Mouse (Mus musculus): ENCODE data around the gene Tet3. TPM values are rescaled to one million over a fixed set of nuclear protein-coding genes. Genes with fewer than 3 reads are reported as not detected.
A peak's percentile ranks its signal among the peaks of the same experiment; 100 is the strongest.
"Not testable (repeated sequence)": the region's sequence is repeated elsewhere in the genome, so short reads cannot be mapped to it uniquely, and the experiment has no call there.

Tet3 gene
- polyA plus RNA-seq, 1 experiment from 2014 or later = 11.4 TPM

DNA sequence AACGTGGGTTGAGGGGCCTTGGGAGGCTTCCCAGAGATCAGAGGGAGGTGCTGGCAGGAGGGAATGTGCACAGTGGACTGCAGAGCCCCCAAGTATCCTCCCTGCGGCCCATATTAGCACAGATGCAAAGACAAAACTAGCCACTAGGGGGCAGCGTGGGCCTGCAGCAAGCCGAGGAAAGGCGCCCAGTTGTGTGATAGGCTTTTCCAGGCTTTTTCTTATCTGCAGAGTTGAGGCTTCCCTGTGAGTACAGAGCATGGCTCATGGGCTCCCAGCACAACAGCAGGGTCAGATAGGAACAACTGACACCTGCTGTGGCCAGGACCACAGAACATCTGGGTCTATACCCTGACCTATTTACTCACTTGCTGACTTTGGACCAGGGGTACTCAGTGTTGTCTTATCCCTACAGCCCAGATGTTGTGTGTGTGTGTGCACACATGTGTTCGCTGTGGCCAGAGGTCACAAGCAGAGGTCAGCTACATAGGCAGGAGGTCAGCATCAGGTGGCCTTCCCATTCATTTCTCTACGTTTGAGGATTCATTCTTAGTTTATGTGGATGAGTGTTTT, 102.2 kb downstream of the Tet3 start:
- ATAC-seq (ENCODE audit: insufficient read depth) = peak; percentile 2; the same call in 1 of the 2 replicates
- H3K4me2 ChIP-seq = 0 out of 2 replicates have a peak overlapping the region, but pooled peaks have one; percentile 16
- 25% methylated on average over 7 of the region's 7 CpGs for WGBS (ENCODE audit: insufficient replicate concordance)
- H3K36me3 ChIP-seq (replicated peaks) = peaks cover 76% of the 10 kb centered on the region
- H3K9me3 ChIP-seq (replicated peaks) = no peaks in the 10 kb centered on the region
- H3K9ac ChIP-seq = no peak overlapping the region
- peaks cover 63% of the 10 kb centered on the region for H3K4me1 ChIP-seq (replicated peaks)
- no peak overlapping the region for H3K4me3 ChIP-seq (replicated peaks)
- H3K27me3 ChIP-seq = no peaks in the 10 kb centered on the region
- H3K27ac ChIP-seq (replicated peaks) = peak overlapping the region; percentile 98; the same call in 1 of the 2 replicates

- WGBS (ENCODE audit: insufficient replicate concordance) = 70% methylated on average over 9 of the region's 9 CpGs
- H3K27me3 ChIP-seq = no peaks in the 10 kb centered on the region
- peaks cover 71% of the 10 kb centered on the region for H3K36me3 ChIP-seq (replicated peaks)
- no peak overlapping the region for H3K4me3 ChIP-seq (replicated peaks)
- H3K9ac ChIP-seq = no peak overlapping the region
- no peak for ATAC-seq (ENCODE audit: insufficient read depth)
- H3K27ac ChIP-seq (replicated peaks) = peak overlapping the region; percentile 98
- H3K4me2 ChIP-seq = no peak overlapping the region
- H3K4me1 ChIP-seq (replicated peaks) = peaks cover 69% of the 10 kb centered on the region
- no peaks in the 10 kb centered on the region for H3K9me3 ChIP-seq (replicated peaks)
Measured at GRCm38 (mm10) chr6:83354856-83355781, 103.8 kb downstream of the Tet3 start.

- H3K9ac ChIP-seq = peak overlapping the region; percentile 96
- no peaks in the 10 kb centered on the region for H3K27me3 ChIP-seq
- peaks cover 83% of the 10 kb centered on the region for H3K4me1 ChIP-seq (replicated peaks)
- H3K36me3 ChIP-seq (replicated peaks) = peaks cover 54% of the 10 kb centered on the region
- no peak for ATAC-seq (ENCODE audit: insufficient read depth)
- peak overlapping the region; percentile 87 for H3K4me3 ChIP-seq (replicated peaks)
- peak overlapping the region; percentile 77 for H3K4me2 ChIP-seq
- 88% methylated on average over 24 of the region's 24 CpGs for WGBS (ENCODE audit: insufficient replicate concordance)
- peak overlapping the region; percentile 98 for H3K27ac ChIP-seq (replicated peaks)
- no peaks in the 10 kb centered on the region for H3K9me3 ChIP-seq (replicated peaks)
Measured at GRCm38 (mm10) chr6:83352666-83353410, 106.0 kb downstream of the Tet3 start.

DNA sequence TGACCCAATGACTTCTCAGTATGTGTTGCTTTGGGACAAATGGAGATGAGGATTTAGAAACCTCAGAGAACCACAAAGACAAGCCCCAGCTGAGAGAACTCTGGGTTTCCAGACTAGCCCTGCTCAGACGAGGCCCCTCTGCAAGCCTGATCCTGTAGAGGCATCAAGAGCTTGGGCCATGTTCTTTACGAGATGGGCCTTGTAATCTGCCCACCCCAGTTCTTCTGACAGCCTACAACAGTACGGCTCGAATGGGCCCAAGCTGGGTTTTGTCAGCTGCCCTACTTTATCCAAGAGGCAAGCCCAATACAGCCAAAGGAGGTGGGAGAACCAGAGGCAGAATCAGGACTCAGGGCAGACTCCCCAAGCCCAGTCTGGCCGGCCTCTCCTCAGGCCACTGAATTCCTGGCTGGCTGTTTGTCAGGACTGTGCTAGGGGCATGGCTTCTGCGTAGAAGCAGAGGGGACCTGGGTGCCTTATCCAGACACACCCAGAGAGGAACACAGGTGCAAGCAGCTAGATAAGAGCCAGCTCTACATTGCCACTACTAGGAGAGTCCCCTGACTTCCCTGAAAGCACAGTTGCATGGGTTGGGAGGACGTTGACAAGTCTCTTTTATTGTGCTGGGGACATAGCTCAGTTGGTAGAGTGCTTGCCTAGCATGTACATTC, 107.3 kb downstream of the Tet3 start:
- Histone ChIP-seq H3K36me3 (replicated peaks) (peaks cover 48% of the 10 kb centered on the region), H3K4me1 (replicated peaks) (peaks cover 78% of the 10 kb centered on the region), H3K9ac (peak overlapping the region; percentile 96), H3K27me3 (no peaks in the 10 kb centered on the region), H3K9me3 (replicated peaks) (no peaks in the 10 kb centered on the region), H3K27ac (replicated peaks) (peak overlapping the region; percentile 98), H3K4me2 (peak overlapping the region; percentile 77), H3K4me3 (replicated peaks) (peak overlapping the region; percentile 87)
- WGBS (ENCODE audit: insufficient replicate concordance) = 23% methylated on average over 7 of the region's 7 CpGs
- ATAC-seq (ENCODE audit: insufficient read depth) = peak; percentile 93

DNA sequence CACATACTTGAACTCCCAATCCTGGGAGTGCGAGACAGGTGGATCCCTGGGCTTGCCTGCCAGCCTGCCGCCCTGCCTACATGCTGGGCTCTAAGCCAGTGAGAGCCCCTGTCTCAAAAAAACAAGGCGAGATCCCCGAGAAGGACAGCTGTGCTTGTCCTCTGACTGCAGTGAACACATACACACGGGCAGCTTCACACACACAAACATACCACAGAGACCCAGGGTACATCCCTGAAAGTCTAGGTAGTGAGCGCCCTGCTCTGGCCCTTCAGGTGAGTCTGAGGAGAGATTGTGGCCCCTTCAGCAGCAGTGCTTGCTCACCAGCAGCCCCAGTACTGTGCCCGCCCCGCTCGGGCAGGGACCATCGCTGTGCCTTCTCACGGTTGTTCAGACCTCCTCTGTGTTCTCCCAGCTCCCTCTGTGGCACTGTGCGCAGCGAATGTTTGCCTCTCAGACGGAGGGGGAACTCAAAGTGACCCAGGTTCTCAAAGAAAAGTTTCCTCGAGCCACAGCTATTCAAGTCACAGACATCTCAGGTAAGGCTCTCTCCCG, 108.0 kb downstream of the Tet3 start:
- 70% methylated on average over 16 of the region's 16 CpGs for WGBS (ENCODE audit: insufficient replicate concordance)
- Histone ChIP-seq H3K9me3 (replicated peaks) (no peaks in the 10 kb centered on the region), H3K4me2 (peak overlapping the region; percentile 77), H3K4me3 (replicated peaks) (peak overlapping the region; percentile 87), H3K27me3 (no peaks in the 10 kb centered on the region), H3K27ac (replicated peaks) (peak overlapping the region; percentile 98), H3K4me1 (replicated peaks) (peaks cover 73% of the 10 kb centered on the region), H3K9ac (peak overlapping the region; percentile 96), H3K36me3 (replicated peaks) (peaks cover 46% of the 10 kb centered on the region)
- no peak for ATAC-seq (ENCODE audit: insufficient read depth)

DNA sequence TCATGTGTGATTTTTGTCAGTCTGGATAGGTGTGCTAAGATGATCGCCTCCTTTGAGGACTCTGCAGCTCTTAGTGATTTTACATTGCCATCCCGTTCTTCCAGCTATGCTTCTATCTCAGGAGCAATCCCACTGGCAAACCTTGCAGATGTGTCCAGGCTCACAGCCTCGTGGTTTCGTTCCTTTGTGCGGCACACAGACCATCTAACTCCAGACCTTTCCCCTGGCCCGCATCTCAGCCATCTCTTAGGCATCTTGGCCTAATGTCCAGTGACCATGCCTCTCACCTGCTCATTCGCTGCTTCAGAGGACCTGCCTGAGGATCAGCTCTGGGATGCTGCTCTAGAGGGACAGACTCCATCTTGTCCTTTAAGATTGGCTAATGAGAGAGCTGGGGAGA, 108.7 kb downstream of the Tet3 start:
- Histone ChIP-seq H3K4me2 (peak overlapping the region; percentile 77), H3K9me3 (replicated peaks) (no peaks in the 10 kb centered on the region), H3K27me3 (no peaks in the 10 kb centered on the region), H3K27ac (replicated peaks) (peak overlapping the region; percentile 98), H3K4me1 (replicated peaks) (peaks cover 66% of the 10 kb centered on the region), H3K4me3 (replicated peaks) (peak overlapping the region; percentile 87), H3K9ac (peak overlapping the region; percentile 96), H3K36me3 (replicated peaks) (peaks cover 39% of the 10 kb centered on the region)
- ATAC-seq (ENCODE audit: insufficient read depth) = no peak
- 72% methylated on average over 7 of the region's 7 CpGs for WGBS (ENCODE audit: insufficient replicate concordance)

GRCm38 (mm10) chr6:83349274-83349958, 109.5 kb downstream of the Tet3 start:
- Histone ChIP-seq H3K9me3 (replicated peaks) (no peaks in the 10 kb centered on the region), H3K4me1 (replicated peaks) (peaks cover 58% of the 10 kb centered on the region), H3K4me3 (replicated peaks) (peak overlapping the region; percentile 87), H3K36me3 (replicated peaks) (peaks cover 33% of the 10 kb centered on the region), H3K9ac (peak overlapping the region; percentile 96), H3K27me3 (no peaks in the 10 kb centered on the region), H3K27ac (replicated peaks) (peak overlapping the region; percentile 98), H3K4me2 (peak overlapping the region; percentile 77)
- under 1% methylated on average over 53 of the region's 53 CpGs for WGBS (ENCODE audit: insufficient replicate concordance)
- peak; percentile 77 for ATAC-seq (ENCODE audit: insufficient read depth)

GRCm38 (mm10) chr6:83348873-83349272, 110.0 kb downstream of the Tet3 start, which contains the start of gene Bola3:
Bola3 (plus strand) TSS chr6:83349147.
- Histone ChIP-seq H3K4me2 (peak within 1 kb of the TSS; percentile 77), H3K36me3 (replicated peaks) (peaks cover 33% of the 10 kb centered on the region), H3K4me1 (replicated peaks) (peaks cover 53% of the 10 kb centered on the region), H3K27ac (replicated peaks) (peak within 1 kb of the TSS; percentile 98), H3K27me3 (no peaks in the 10 kb centered on the region), H3K9ac (peak within 1 kb of the TSS; percentile 96), H3K9me3 (replicated peaks) (no peaks in the 10 kb centered on the region), H3K4me3 (replicated peaks) (peak within 1 kb of the TSS; percentile 87)
- WGBS (ENCODE audit: insufficient replicate concordance) = 37% methylated on average over 6 of the region's 6 CpGs
- ATAC-seq (ENCODE audit: insufficient read depth) = no peak

DNA sequence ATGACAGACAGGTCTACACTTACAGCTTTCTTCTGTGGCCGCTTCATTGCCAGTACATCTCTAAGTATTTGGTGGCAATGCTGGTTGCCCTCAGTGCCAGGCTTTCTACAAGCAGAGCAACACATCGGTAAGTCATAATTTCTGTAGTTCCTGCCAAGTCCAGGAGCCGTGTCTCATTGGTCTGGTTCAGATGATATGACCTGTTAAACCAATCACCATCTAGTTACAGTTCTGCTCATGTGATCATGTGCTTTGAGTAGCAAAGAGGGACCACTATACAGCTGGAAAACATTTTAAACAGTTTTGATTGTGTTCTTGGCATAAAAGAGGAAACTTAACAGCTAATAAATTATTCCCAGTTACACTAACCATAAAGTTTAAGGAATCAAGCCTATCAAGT, 111.0 kb downstream of the Tet3 start:
- Histone ChIP-seq H3K36me3 (replicated peaks) (peaks cover 30% of the 10 kb centered on the region), H3K4me2 (no peak overlapping the region), H3K9me3 (replicated peaks) (no peaks in the 10 kb centered on the region), H3K4me1 (replicated peaks) (peaks cover 43% of the 10 kb centered on the region), H3K9ac (no peak overlapping the region), H3K27ac (replicated peaks) (peak overlapping the region; percentile 39), H3K27me3 (no peaks in the 10 kb centered on the region), H3K4me3 (replicated peaks) (no peak overlapping the region)
- 65% methylated on average over 3 of the region's 3 CpGs for WGBS (ENCODE audit: insufficient replicate concordance)
- no peak for ATAC-seq (ENCODE audit: insufficient read depth)

GRCm38 (mm10) chr6:83345285-83345684, 113.6 kb downstream of the Tet3 start:
- H3K9ac ChIP-seq; H3K4me2 ChIP-seq; ATAC-seq (ENCODE audit: insufficient read depth); H3K4me3 ChIP-seq (replicated peaks); H3K27me3 ChIP-seq; H3K9me3 ChIP-seq (replicated peaks): not testable (repeated sequence)
- H3K27ac ChIP-seq (replicated peaks) = 0 out of 2 replicates have a peak overlapping the region, but pooled peaks have one; percentile 33
- H3K4me1 ChIP-seq (replicated peaks) = peaks cover 20% of the 10 kb centered on the region
- peaks cover 51% of the 10 kb centered on the region for H3K36me3 ChIP-seq (replicated peaks)
- 77% methylated on average over 8 of the region's 8 CpGs for WGBS (ENCODE audit: insufficient replicate concordance)
